Mouse (Mus musculus): Measurements from ENCODE around the gene Glt28d2. TPM values are rescaled to one million over a fixed set of nuclear protein-coding genes. Genes with fewer than 3 reads are reported as not detected.

Gene Glt28d2
- under 1 TPM; 0.05 to 0.34 TPM for polyA plus RNA-seq (2012; fragmentation: generic; extraction: Trizol)

GRCm38 (mm10) chr3:85887239-85887827 lies at the start of gene Glt28d2, which contains the start of gene Gm37240:
Gene Glt28d2 (minus strand): TSS chr3:85887516.
Gene Gm37240 (minus strand): TSS chr3:85887518.

Other genes starting within 250 kb of the Glt28d2 start
- gene Fam160a1, start 70.2 kb downstream of the Glt28d2 start, polyA plus RNA-seq (2012; fragmentation: generic; extraction: Trizol), result 1 to 10 TPM in 1 of 2 experiments, under 1 TPM in 1; 0.64 to 2.4 TPM
- gene Gm37240, start within 50 bp of the Glt28d2 start, polyA plus RNA-seq (2012; fragmentation: generic; extraction: Trizol), result under 1 TPM; 0.09 to 0.32 TPM
- gene Sh3d19, start 83.6 kb upstream of the Glt28d2 start, polyA plus RNA-seq (2012; fragmentation: generic; extraction: Trizol), result 10 to 100 TPM in 1 of 2 experiments, 1 to 10 TPM in 1; 1.2 to 21.5 TPM
- gene Prss48, start 115.0 kb upstream of the Glt28d2 start, polyA plus RNA-seq (2012; fragmentation: generic; extraction: Trizol), result under 1 TPM in 1 of 2 experiments, not detected in 1; 0.08 TPM

Measured in C3H10T1/2 (cell line).